Mouse (Mus musculus) MEL (cell line): Measurements from ENCODE around the gene Olfr1191-ps1.
"Not testable (repeated sequence)": the region's sequence is repeated elsewhere in the genome, so short reads cannot be mapped to it uniquely, and the experiment has no call there.

Source experiments
- CTCF ChIP-seq, 3 experiments: IDR thresholded peaks in 2 of 3; conservative IDR thresholded peaks in 1 of 3; 2 replicates each; pipeline ENCODE4 v1.5.1; 2011 to 2012; ENCODE audit warnings: low read length in 3 of 3, low read depth in 2 of 3, mild to moderate bottlenecking in 2 of 3, improper control_type of control experiment in 1 of 3, inconsistent platforms in 1 of 3, mixed read lengths in 1 of 3, moderate library complexity in 1 of 3; ENCODE audit not compliant: control insufficient read depth in 1 of 3, insufficient read depth in 1 of 3, poor library complexity in 1 of 3, severe bottlenecking in 1 of 3
- EP300 ChIP-seq, 2 experiments: IDR thresholded peaks; 2 replicates each; pipeline ENCODE4 v1.6.1; 2011; ENCODE audit warnings: improper control_type of control experiment in 2 of 2, low read length in 2 of 2, low read depth in 1 of 2, mild to moderate bottlenecking in 1 of 2
- GATA1 ChIP-seq: IDR thresholded peaks from 2 replicates; pipeline ENCODE4 v1.6.1; 2011; ENCODE audit warnings: low read depth, low read length, improper control_type of control experiment
- JUND ChIP-seq: IDR thresholded peaks from 2 replicates; pipeline ENCODE4 v1.6.1; 2011; ENCODE audit warnings: low read depth, mild to moderate bottlenecking, improper control_type of control experiment, low read length
- POLR2A ChIP-seq, 2 experiments: IDR thresholded peaks; 2 replicates each; pipeline ENCODE4 v1.6.1; 2011 to 2012; ENCODE audit warnings: low read length in 2 of 2, mild to moderate bottlenecking in 2 of 2, control low read depth in 1 of 2, improper control_type of control experiment in 1 of 2, low read depth in 1 of 2, moderate library complexity in 1 of 2; ENCODE audit not compliant: control insufficient read depth in 1 of 2, insufficient read depth in 1 of 2, poor library complexity in 1 of 2
- USF1 ChIP-seq: IDR thresholded peaks from 2 replicates; pipeline ENCODE4 v1.6.1; 2014; ENCODE audit warnings: low read depth, mild to moderate bottlenecking, inconsistent platforms, low read length, improper control_type of control experiment, moderate library complexity

- not testable (repeated sequence) for TF ChIP-seq JUND; CTCF (IDR thresholded peaks at IDR 0.05 in 2 of 3, conservative IDR thresholded peaks at IDR 0.05 in 1 of 3; ENCODE audit: control insufficient read depth in 1 of 3, insufficient read depth in 1 of 3, low read depth in 2 of 3, low read length in 3 of 3, poor library complexity in 1 of 3, severe bottlenecking in 1 of 3); POLR2A (IDR thresholded peaks at IDR 0.05; ENCODE audit: control insufficient read depth in 1 of 2, insufficient read depth in 1 of 2, low read depth in 1 of 2, low read length in 2 of 2, poor library complexity in 1 of 2); EP300 (IDR thresholded peaks at IDR 0.05; ENCODE audit: low read depth in 1 of 2, low read length in 2 of 2); USF1; GATA1
Observed at GRCm38 (mm10) chr2:88675328-88675727, 35.0 kb downstream of the Olfr1191-ps1 start, which contains the start of gene Olfr1193.
